In the genomic region with DNA sequence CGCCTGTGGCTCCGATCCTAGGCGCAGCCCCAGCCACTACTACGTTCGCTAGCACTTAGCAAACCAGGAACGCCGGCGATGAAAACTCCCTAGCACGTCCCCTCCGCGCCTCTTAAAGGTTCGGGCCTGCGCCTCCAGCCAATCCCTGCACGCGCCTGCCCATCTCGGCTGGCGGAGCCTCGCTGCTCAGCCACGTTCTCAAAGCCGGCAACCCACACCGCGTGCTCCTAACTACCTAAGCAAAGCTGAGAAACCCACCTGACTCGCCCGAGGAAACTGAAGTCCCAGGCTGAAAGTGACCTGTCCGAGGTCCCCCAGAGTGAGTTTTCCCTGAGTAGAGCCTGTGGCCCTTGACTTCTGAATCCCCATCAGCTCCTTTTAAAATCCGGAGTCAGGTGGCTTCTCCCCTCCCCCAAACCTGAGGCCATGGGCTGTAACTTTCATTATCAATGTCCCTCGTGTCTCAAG, we compare ENCODE assay signal across 8 mouse cellular contexts. TPM values are rescaled to one million over a fixed set of nuclear protein-coding genes. Genes with fewer than 3 reads are reported as not detected.
A peak's percentile ranks its signal among the peaks of the same experiment; 100 is the strongest.
DNase-seq lines count a peak whose midpoint lies in the region; ATAC-seq lines count a peak whose summit lies in the region.

A gene (minus strand): TSS at position 89 of the 468 bp plus-strand sequence.

- H3K4me1 ChIP-seq in brown adipose tissue, adult 24 weeks (ENCODE audit: control insufficient read depth, insufficient read depth, insufficient read length, low read length) = peaks cover 6% of the 10 kb centered on the region
- H3K4me1 ChIP-seq in hindbrain, embryonic 16.5 days (ENCODE audit: control insufficient read depth, insufficient read depth, low read depth, low read length) = peaks cover 24% of the 10 kb centered on the region

- WGBS in hindbrain, embryonic 16.5 days = under 1% methylated on average over 27 of the region's 27 CpGs

- no peaks in the 10 kb centered on the region for H3K36me3 ChIP-seq in hindbrain, embryonic 16.5 days (ENCODE audit: control insufficient read depth, insufficient read depth, low read length)

- H3K9me3 ChIP-seq in hindbrain, embryonic 16.5 days (ENCODE audit: control insufficient read depth, low read length) = no peaks in the 10 kb centered on the region

- H3K4me2 ChIP-seq in hindbrain, embryonic 16.5 days (ENCODE audit: low read length) = peak within 1 kb of the TSS; percentile 96

- no peaks in the 10 kb centered on the region for H3K27me3 ChIP-seq in hindbrain, embryonic 16.5 days (replicated peaks; ENCODE audit: control insufficient read depth, insufficient read depth, low read length)

- peak; percentile 75 for ATAC-seq in hindbrain, embryonic 16.5 days

- peak within 1 kb of the TSS; percentile 51 for H3K4me3 ChIP-seq in brown adipose tissue, adult 24 weeks (ENCODE audit: insufficient read depth, low read depth, low read length)
- peak within 1 kb of the TSS; percentile 74 for H3K4me3 ChIP-seq in hindbrain, embryonic 16.5 days (ENCODE audit: low read length)

- H3K27ac ChIP-seq in brown adipose tissue, adult 24 weeks (replicated peaks; ENCODE audit: low read depth, low read length) = no peak within 1 kb of the TSS
- H3K27ac ChIP-seq in hindbrain, embryonic 16.5 days (ENCODE audit: low read depth, low read length) = peak within 1 kb of the TSS; percentile 44

- H3K9ac ChIP-seq in hindbrain, embryonic 16.5 days (ENCODE audit: low read depth, low read length) = peak within 1 kb of the TSS; percentile 68

- peak; percentile 71 for DNase-seq in MEL-GATA-1-ER (ENCODE audit: extremely low read depth, low read depth)
- peak in 1 of 2 experiments; percentile 68 for DNase-seq in frontal cortex, adult 2 months (ENCODE audit: extremely low spot score in 1 of 2, low spot score in 1 of 2)
- DNase-seq in left cerebral cortex, adult 11 months (ENCODE audit: low spot score) = peak; percentile 28
- DNase-seq in lung, postnatal 14 days = peak; percentile 58
- DNase-seq in retina, postnatal 1 day = peak; percentile 71
- no peak for DNase-seq in adipocyte (ENCODE audit: low spot score)

RNA-seq across cellular contexts. Expression of the gene that starts here (rescaled TPM):
- polyA plus RNA-seq in brown adipose tissue, adult 24 weeks (2012; ENCODE audit: insufficient read depth, insufficient read length, missing spikeins) = not detected in 2 replicates
- 40.7 and 40.8 TPM in 2 replicates for polyA plus RNA-seq in frontal cortex, adult 2 months (2012; rRNA removed)
- polyA plus RNA-seq in hindbrain, embryonic 16.5 days (2015; fragmentation: Nextera tagmentation; extraction: Ambion mirVana) = 34.3 and 36.5 TPM in 2 replicates

Comparison
In these comparisons a context has a peak if more than half of its experiments do, and no peak if none do; other contexts are left out.
1. RNA of the gene that starts here (polyA plus RNA-seq): 40.7 to 40.8 TPM in frontal cortex, adult 2 months and 34.3 to 36.5 TPM in hindbrain, embryonic 16.5 days; not detected in brown adipose tissue, adult 24 weeks; every median in the first group is over 10 times any median in the second.